21 mouse cellular contexts compared by ENCODE assay signal in the genomic region with DNA sequence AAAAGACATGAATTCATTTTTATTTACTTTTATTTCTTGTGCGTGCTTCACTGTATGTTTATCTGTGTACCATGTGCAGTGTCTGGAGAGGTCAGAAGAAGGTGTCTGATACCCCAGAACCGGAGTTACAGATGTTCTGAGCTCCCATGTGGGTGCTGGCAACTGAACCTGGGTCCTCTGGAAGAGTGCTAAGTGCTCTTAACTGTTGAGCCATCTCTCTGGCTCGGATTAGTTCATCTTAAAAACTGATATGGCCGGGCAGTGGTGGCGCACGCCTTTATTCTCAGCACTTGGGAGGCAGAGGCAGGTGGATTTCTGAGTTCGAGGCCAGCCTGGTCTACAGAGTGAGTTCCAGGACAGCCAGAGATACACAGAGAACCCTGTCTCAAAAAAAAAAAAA. TPM values are rescaled to one million over a fixed set of nuclear protein-coding genes. Genes with fewer than 3 reads are reported as not detected.
DNase-seq lines count a peak whose midpoint lies in the region; ATAC-seq lines count a peak whose summit lies in the region.
"Had no signal": no experiment of that assay in that cellular context is flagged by ENCODE, and none has a peak within 500 bp of the region (broad histone marks: within the 10 kb centered on the region; RNA-seq: fewer than 3 reads in every experiment).

No protein-coding gene starts in this region.

- H3K36me3 ChIP-seq in embryonic facial prominence, embryonic 13.5 days: peaks cover 21% of the 10 kb centered on the region
- H3K36me3 ChIP-seq in embryonic facial prominence, embryonic 10.5 days (replicated peaks): peaks cover 20% of the 10 kb centered on the region
- H3K36me3 ChIP-seq in heart, embryonic 15.5 days: peaks cover 13% of the 10 kb centered on the region
- peaks cover 28% of the 10 kb centered on the region for H3K36me3 ChIP-seq in limb, embryonic 13.5 days
- peaks cover 17% of the 10 kb centered on the region for H3K36me3 ChIP-seq in limb, embryonic 10.5 days
- peaks cover 18% of the 10 kb centered on the region for H3K36me3 ChIP-seq in embryonic facial prominence, embryonic 14.5 days (ENCODE audit: control insufficient read depth, insufficient read depth, low read length)
- H3K36me3 ChIP-seq: G1E had no signal

- ATAC-seq in embryonic facial prominence, embryonic 13.5 days (ENCODE audit: insufficient number of reproducible peaks, insufficient read depth, low FRiP score, low TSS enrichment, low read depth): no peak
- ATAC-seq in heart, embryonic 15.5 days (replicated peaks; ENCODE audit: insufficient number of reproducible peaks, insufficient read depth, low FRiP score, low read depth): no peak
- ATAC-seq in limb, embryonic 13.5 days (ENCODE audit: low FRiP score, low read depth): no peak
- ATAC-seq in embryonic facial prominence, embryonic 14.5 days (ENCODE audit: low read depth): no peak
- ATAC-seq in activated CD4-positive, CD25-positive, alpha-beta regulatory T cell, adult 4 months: no peak
- ATAC-seq: CD4-positive, CD25-positive, alpha-beta regulatory T cell, adult 4 months; forebrain, embryonic 13.5 days; forebrain, postnatal 0 days; hindbrain, postnatal 0 days had no signal

- no peak overlapping the region for H3K9ac ChIP-seq in embryonic facial prominence, embryonic 13.5 days
- H3K9ac ChIP-seq in heart, embryonic 15.5 days: no peak overlapping the region
- no peak overlapping the region for H3K9ac ChIP-seq in limb, embryonic 13.5 days
- H3K9ac ChIP-seq in embryonic facial prominence, embryonic 14.5 days (ENCODE audit: low read depth, low read length): no peak overlapping the region
- H3K9ac ChIP-seq: forebrain, embryonic 13.5 days; forebrain, postnatal 0 days; hindbrain, embryonic 13.5 days had no signal

- no peak for DNase-seq in embryonic facial prominence, embryonic 10.5 days (ENCODE audit: low spot score)
- no peak for DNase-seq in heart, postnatal 36 days
- DNase-seq in limb, embryonic 10.5 days (ENCODE audit: low spot score): no peak
- no peak for DNase-seq in embryonic facial prominence, embryonic 14.5 days (ENCODE audit: low spot score)
- DNase-seq: adrenal gland, postnatal 10 days; B cell, adult 2 months; cerebellum, adult 11 months; cerebellum, adult 8-10 months; cerebellum, postnatal 14 days; forebrain, postnatal 0 days; gastrocnemius, postnatal 25 days had no signal

- H3K4me3 ChIP-seq in embryonic facial prominence, embryonic 13.5 days: no peak overlapping the region
- H3K4me3 ChIP-seq in embryonic facial prominence, embryonic 10.5 days: no peak overlapping the region
- H3K4me3 ChIP-seq in heart, embryonic 15.5 days: no peak overlapping the region
- no peak overlapping the region for H3K4me3 ChIP-seq in limb, embryonic 13.5 days
- H3K4me3 ChIP-seq in limb, embryonic 10.5 days: no peak overlapping the region
- no peak overlapping the region for H3K4me3 ChIP-seq in embryonic facial prominence, embryonic 14.5 days (ENCODE audit: low read depth, low read length)
- H3K4me3 ChIP-seq: forebrain, embryonic 13.5 days; heart, adult 2 months; hindbrain, embryonic 13.5 days had no signal

- no peaks in the 10 kb centered on the region for H3K27me3 ChIP-seq in embryonic facial prominence, embryonic 13.5 days
- no peaks in the 10 kb centered on the region for H3K27me3 ChIP-seq in embryonic facial prominence, embryonic 10.5 days (replicated peaks; ENCODE audit: low read depth, poor library complexity, severe bottlenecking)
- no peaks in the 10 kb centered on the region for H3K27me3 ChIP-seq in heart, embryonic 15.5 days
- no peaks in the 10 kb centered on the region for H3K27me3 ChIP-seq in limb, embryonic 13.5 days
- H3K27me3 ChIP-seq in limb, embryonic 10.5 days (ENCODE audit: low read depth, poor library complexity, severe bottlenecking): no peaks in the 10 kb centered on the region
- no peaks in the 10 kb centered on the region for H3K27me3 ChIP-seq in embryonic facial prominence, embryonic 14.5 days (replicated peaks; ENCODE audit: control insufficient read depth, insufficient read depth, low read length)
- H3K27me3 ChIP-seq: forebrain, embryonic 13.5 days; hindbrain, embryonic 13.5 days had no signal

- intact Hi-C loops in heart, postnatal 36 days (cut with DNase I): no loop called here

- H3K27ac ChIP-seq in embryonic facial prominence, embryonic 13.5 days: peak overlapping the region; percentile 93
- H3K27ac ChIP-seq in embryonic facial prominence, embryonic 10.5 days (replicated peaks): no peak overlapping the region
- peak overlapping the region; percentile 86; the same call in 1 of the 2 replicates for H3K27ac ChIP-seq in heart, embryonic 15.5 days
- H3K27ac ChIP-seq in limb, embryonic 13.5 days: no peak overlapping the region; the same call in 1 of the 2 replicates
- no peak overlapping the region for H3K27ac ChIP-seq in limb, embryonic 10.5 days
- H3K27ac ChIP-seq in embryonic facial prominence, embryonic 14.5 days (replicated peaks; ENCODE audit: low read depth, low read length): peak overlapping the region; percentile 88; the same call in 1 of the 2 replicates
- H3K27ac ChIP-seq: forebrain, embryonic 13.5 days; hindbrain, embryonic 13.5 days had no signal

- H3K9me3 ChIP-seq in embryonic facial prominence, embryonic 13.5 days: no peaks in the 10 kb centered on the region
- no peaks in the 10 kb centered on the region for H3K9me3 ChIP-seq in embryonic facial prominence, embryonic 10.5 days
- no peaks in the 10 kb centered on the region for H3K9me3 ChIP-seq in heart, embryonic 15.5 days (replicated peaks)
- no peaks in the 10 kb centered on the region for H3K9me3 ChIP-seq in limb, embryonic 13.5 days
- H3K9me3 ChIP-seq in limb, embryonic 10.5 days (replicated peaks): no peaks in the 10 kb centered on the region
- H3K9me3 ChIP-seq in embryonic facial prominence, embryonic 14.5 days (ENCODE audit: control insufficient read depth, low read length): no peaks in the 10 kb centered on the region
- H3K9me3 ChIP-seq: forebrain, embryonic 13.5 days; G1E; hindbrain, embryonic 13.5 days had no signal

- peaks cover 61% of the 10 kb centered on the region for H3K4me1 ChIP-seq in embryonic facial prominence, embryonic 13.5 days
- peaks cover 59% of the 10 kb centered on the region for H3K4me1 ChIP-seq in embryonic facial prominence, embryonic 10.5 days
- peaks cover 55% of the 10 kb centered on the region for H3K4me1 ChIP-seq in heart, embryonic 15.5 days (replicated peaks)
- H3K4me1 ChIP-seq in limb, embryonic 13.5 days: peaks cover 47% of the 10 kb centered on the region
- H3K4me1 ChIP-seq in limb, embryonic 10.5 days: peaks cover 45% of the 10 kb centered on the region
- H3K4me1 ChIP-seq in embryonic facial prominence, embryonic 14.5 days (ENCODE audit: control insufficient read depth, insufficient read depth, low read length): peaks cover 47% of the 10 kb centered on the region

- 94% methylated on average over 7 of the region's 7 CpGs for WGBS in embryonic facial prominence, embryonic 13.5 days
- WGBS in embryonic facial prominence, embryonic 10.5 days: 93% methylated on average over 7 of the region's 7 CpGs
- 93% methylated on average over 7 of the region's 7 CpGs for WGBS in heart, embryonic 15.5 days
- 93% methylated on average over 7 of the region's 7 CpGs for WGBS in limb, embryonic 13.5 days
- 95% methylated on average over 7 of the region's 7 CpGs for WGBS in limb, embryonic 10.5 days
- WGBS in embryonic facial prominence, embryonic 14.5 days: 93% methylated on average over 7 of the region's 7 CpGs

- peak overlapping the region; percentile 60; the same call in 1 of the 2 replicates for H3K4me2 ChIP-seq in embryonic facial prominence, embryonic 13.5 days
- H3K4me2 ChIP-seq in heart, embryonic 15.5 days: no peak overlapping the region
- 0 out of 2 replicates have a peak overlapping the region, but pooled peaks have one; percentile 62 for H3K4me2 ChIP-seq in limb, embryonic 13.5 days (replicated peaks)
- H3K4me2 ChIP-seq in embryonic facial prominence, embryonic 14.5 days (ENCODE audit: low read depth, low read length): peak overlapping the region; percentile 52; the same call in 1 of the 2 replicates
- H3K4me2 ChIP-seq: forebrain, embryonic 13.5 days had no signal

RNA-seq across cellular contexts. Expression of a gene that starts 18.1 kb away (rescaled TPM):
- polyA plus RNA-seq in embryonic facial prominence, embryonic 13.5 days (2015; fragmentation: Nextera tagmentation; extraction: Ambion mirVana): 23.8 and 25.1 TPM in 2 replicates
- 16.5 and 17.3 TPM in 2 replicates for polyA plus RNA-seq in embryonic facial prominence, embryonic 10.5 days (2016; fragmentation: Nextera tagmentation; extraction: Ambion mirVana)
- polyA plus RNA-seq in heart, embryonic 15.5 days (2015; fragmentation: Nextera tagmentation; extraction: Ambion mirVana): 24.0 and 29.3 TPM in 2 replicates
- total RNA-seq in heart, postnatal 36 days (2021): 10 to 100 TPM; 80.7 to 81.9 TPM
- 20.5 and 24.3 TPM in 2 replicates for polyA plus RNA-seq in limb, embryonic 13.5 days (2015; fragmentation: Nextera tagmentation; extraction: Ambion mirVana)
- 16.8 and 17.8 TPM in 2 replicates for polyA plus RNA-seq in limb, embryonic 10.5 days (2016; fragmentation: Nextera tagmentation; extraction: Ambion mirVana)
- 24.1 and 26.7 TPM in 2 replicates for polyA plus RNA-seq in embryonic facial prominence, embryonic 14.5 days (2014; fragmentation: Nextera tagmentation; extraction: Ambion mirVana)
- 1 to 10 TPM; 3.3 to 4.2 TPM for polyA plus RNA-seq in activated CD4-positive, CD25-positive, alpha-beta regulatory T cell, adult 4 months (2017; shearing (Covaris generic))

Comparison
In these comparisons a context has a peak if more than half of its experiments do, and no peak if none do; other contexts are left out.
1. H3K27ac ChIP-seq: peak in embryonic facial prominence, embryonic 13.5 days (single experiment), heart, embryonic 15.5 days (single experiment) and embryonic facial prominence, embryonic 14.5 days (single experiment); none in embryonic facial prominence, embryonic 10.5 days (single experiment), limb, embryonic 13.5 days (single experiment) and limb, embryonic 10.5 days (single experiment).